Mouse (Mus musculus): Measurements from ENCODE around the gene Gm12185.

The Gm12185 gene

GRCm38 (mm10) chr11:48859014-48859413, 133.0 kb downstream of the Gm12185 start:
- in situ Hi-C loops (cut with MboI, MseI), result loop anchor here (5.0 to 10.0 kb wide), 2 partner anchors 72 to 386 kb away; partner anchors contain the start of gene Mgat1
